Mouse (Mus musculus) stomach, postnatal 0 days (tissue): ENCODE results near the gene Pold2. TPM values are rescaled to one million over a fixed set of nuclear protein-coding genes. Genes with fewer than 3 reads are reported as not detected.

ENCODE experiments used
- ATAC-seq: fragments of 200-750 bp; cut with Nextera tagmentation; 2 replicates; pipeline ENCODE4 v1.8.0; 2017; ENCODE audit not compliant: low FRiP score, low TSS enrichment
- DNase-seq: peaks from one replicate; pipeline ENCODE4 v3.0.0-alpha.2; 2016; ENCODE audit warnings: low spot score
- H3K27ac ChIP-seq: fragments of 300-500 bp; sonication (generic); replicated peaks from 2 replicates; pipeline ENCODE4 v1.5.1; 2014; ENCODE audit warnings: mild to moderate bottlenecking, control low read depth
- H3K27me3 ChIP-seq: fragments of 300-500 bp; sonication (generic); 2 replicates; pipeline ENCODE4 v1.6.1; 2014; ENCODE audit warnings: low read length; ENCODE audit not compliant: control insufficient read depth, insufficient read depth
- H3K36me3 ChIP-seq: fragments of 300-500 bp; sonication (generic); 2 replicates; pipeline ENCODE4 v1.6.1; 2014; ENCODE audit warnings: low read length, mixed read lengths; ENCODE audit not compliant: control insufficient read depth, insufficient read depth
- H3K4me1 ChIP-seq: fragments of 300-500 bp; sonication (generic); replicated peaks from 2 replicates; pipeline ENCODE4 v1.6.1; 2014; ENCODE audit warnings: antibody characterized with exemption; ENCODE audit not compliant: control insufficient read depth, insufficient read depth
- H3K4me2 ChIP-seq: fragments of 300-500 bp; sonication (generic); replicated peaks from 2 replicates; pipeline ENCODE4 v1.6.1; 2014; ENCODE audit warnings: low read depth, mild to moderate bottlenecking, control low read depth, moderate library complexity
- H3K4me3 ChIP-seq: fragments of 300-500 bp; sonication (generic); 2 replicates; pipeline ENCODE4 v1.5.1; 2014; ENCODE audit warnings: low read depth, low read length, control low read depth
- H3K9ac ChIP-seq: fragments of 300-500 bp; sonication (generic); 2 replicates; pipeline ENCODE4 v1.6.1; 2014; ENCODE audit warnings: mild to moderate bottlenecking, low read length, control low read depth, mixed read lengths
- H3K9me3 ChIP-seq: fragments of 300-500 bp; sonication (generic); 2 replicates; pipeline ENCODE4 v1.6.1; 2016; ENCODE audit warnings: low read length; ENCODE audit not compliant: control insufficient read depth
- CTCF ChIP-seq: IDR thresholded peaks from 2 replicates; pipeline ENCODE4 v1.5.1; 2016; ENCODE audit warnings: antibody characterized with exemption, low read depth, mild to moderate bottlenecking, moderate library complexity
- EP300 ChIP-seq: optimal IDR thresholded peaks from 2 replicates; pipeline ENCODE3; 2016; ENCODE audit warnings: antibody characterized with exemption
- WGBS: fragments of 180-500 bp; shearing (Covaris S2); extraction: QIAGEN DNeasy Blood & Tissue Kit; methylation state at CpG from one replicate; pipeline ENCODE4 v1.1.7; 2014; 5-methylcytosine and 5-hydroxymethylcytosine counted together
- polyA plus RNA-seq: library from polyadenylated mRNA; unstranded; fragments of >200 nt; fragmentation: Nextera tagmentation; extraction: Ambion mirVana; gene quantifications from 2 replicates; pipeline ENCODE4 v1.2.1, GENCODE M21; 2015

Pold2 gene
- polyA plus RNA-seq, 1 experiment from 2014 or later = 51.1 TPM

DNA sequence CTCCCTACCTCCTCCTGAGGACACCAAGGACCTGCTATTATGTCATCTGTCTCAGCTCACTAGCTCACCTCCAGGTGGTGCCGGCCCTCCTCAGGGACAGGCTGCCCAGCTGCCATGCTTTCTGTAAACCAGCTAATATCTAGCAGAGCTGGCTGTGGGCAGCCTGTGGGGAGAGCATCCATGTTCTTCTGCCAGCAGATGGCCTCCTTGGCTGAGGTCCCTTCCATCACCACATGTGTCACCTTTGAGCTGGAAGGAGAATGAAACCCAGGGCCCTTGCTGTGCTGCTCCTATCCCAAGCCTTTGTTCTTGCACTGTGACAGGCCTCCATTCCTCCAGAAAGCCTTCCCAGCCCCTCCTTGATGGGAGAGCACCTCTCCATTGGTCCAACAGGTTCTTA, 42.0 kb downstream of the Pold2 start:
- Histone ChIP-seq H3K4me1 (no peaks in the 10 kb centered on the region), H3K27me3 (no peaks in the 10 kb centered on the region), H3K9me3 (no peaks in the 10 kb centered on the region), H3K4me2 (no peak overlapping the region), H3K27ac (no peak overlapping the region), H3K9ac (no peak overlapping the region), H3K36me3 (peaks cover 13% of the 10 kb centered on the region), H3K4me3 (no peak overlapping the region)
- ATAC-seq (peak; percentile 6; the same call in 1 of the 2 replicates), DNase-seq (no peak)
- TF ChIP-seq EP300 (no peak), CTCF (peak; percentile 55)
- WGBS = 50% methylated on average over 1 of the region's 1 CpGs

GRCm38 (mm10) chr11:5835057-5835456, 43.0 kb downstream of the Pold2 start:
- WGBS = 81% methylated on average over 7 of the region's 7 CpGs

DNA sequence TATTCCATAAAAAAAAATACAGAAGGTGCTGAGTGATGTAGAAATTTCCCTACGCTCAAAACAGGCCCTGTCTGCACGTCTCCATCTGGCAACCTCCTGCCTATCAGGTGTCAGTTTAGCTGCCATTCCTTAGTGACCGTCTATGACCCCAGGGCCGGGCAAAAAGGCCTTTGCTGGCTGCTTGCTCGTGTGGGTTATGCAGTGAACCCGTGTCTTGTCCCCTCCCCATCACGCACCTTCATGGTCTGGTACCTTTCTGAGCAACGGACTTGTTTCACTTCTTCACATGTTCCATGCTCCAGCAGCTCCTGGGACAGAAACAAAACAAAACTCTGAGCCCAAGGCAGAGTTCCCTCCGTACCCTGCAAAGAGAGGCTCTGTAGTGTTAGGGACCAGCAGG, 43.6 kb downstream of the Pold2 start:
- 90% methylated on average over 9 of the region's 9 CpGs for WGBS
- TF ChIP-seq EP300 (no peak), CTCF (no peak)

More at GRCm38 (mm10) chr11:5835057-5835456, 43.0 kb downstream of the Pold2 start:
- no peak for TF ChIP-seq EP300
- TF ChIP-seq CTCF = no peak
- Histone ChIP-seq H3K27ac (no peak overlapping the region), H3K4me3 (no peak overlapping the region), H3K9me3 (no peaks in the 10 kb centered on the region), H3K4me2 (no peak overlapping the region), H3K4me1 (no peaks in the 10 kb centered on the region), H3K27me3 (no peaks in the 10 kb centered on the region), H3K9ac (no peak overlapping the region), H3K36me3 (peaks cover 13% of the 10 kb centered on the region)
- ATAC-seq (no peak), DNase-seq (no peak)

DNA sequence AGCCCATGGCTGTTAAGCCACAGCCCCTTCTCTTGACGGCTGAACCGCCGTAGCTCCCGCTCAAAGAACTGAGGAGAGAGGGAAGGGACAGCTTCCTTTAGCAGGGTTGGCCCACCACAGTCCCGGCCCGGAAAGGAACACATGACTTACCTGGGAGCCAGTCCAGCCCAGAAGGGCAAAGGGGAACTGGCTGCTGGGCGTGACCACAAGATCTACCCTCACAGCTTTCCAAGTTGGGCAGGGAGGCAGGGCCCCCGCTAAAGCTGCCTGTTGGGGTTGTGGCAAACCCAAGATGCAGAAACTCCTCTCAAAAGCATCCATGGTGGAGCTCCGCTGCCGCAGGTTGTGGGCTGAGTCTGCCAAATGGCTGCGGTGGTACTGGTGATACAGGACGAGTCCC, 48.8 kb downstream of the Pold2 start:
- 90% methylated on average over 12 of the region's 12 CpGs for WGBS

More for the DNA sequence above, 43.6 kb downstream of the Pold2 start:
- no peak overlapping the region for H3K4me2 ChIP-seq
- no peaks in the 10 kb centered on the region for H3K27me3 ChIP-seq
- H3K27ac ChIP-seq = no peak overlapping the region
- DNase-seq = no peak
- H3K4me3 ChIP-seq = no peak overlapping the region
- ATAC-seq = no peak
- H3K4me1 ChIP-seq = no peaks in the 10 kb centered on the region
- no peaks in the 10 kb centered on the region for H3K9me3 ChIP-seq
- no peak overlapping the region for H3K9ac ChIP-seq
- H3K36me3 ChIP-seq = peaks cover 16% of the 10 kb centered on the region

GRCm38 (mm10) chr11:5828509-5829191, 49.4 kb downstream of the Pold2 start:
- Histone ChIP-seq H3K27ac (no peak overlapping the region), H3K4me3 (no peak overlapping the region), H3K27me3 (no peaks in the 10 kb centered on the region), H3K4me1 (no peaks in the 10 kb centered on the region), H3K9ac (no peak overlapping the region), H3K4me2 (no peak overlapping the region), H3K9me3 (no peaks in the 10 kb centered on the region), H3K36me3 (peaks cover 22% of the 10 kb centered on the region)
- DNase-seq (no peak), ATAC-seq (no peak)
- 79% methylated on average over 11 of the region's 11 CpGs for WGBS
- TF ChIP-seq CTCF (no peak), EP300 (no peak)

More for the DNA sequence above, 48.8 kb downstream of the Pold2 start:
- no peak overlapping the region for H3K4me3 ChIP-seq
- H3K36me3 ChIP-seq = peaks cover 22% of the 10 kb centered on the region
- H3K27me3 ChIP-seq = no peaks in the 10 kb centered on the region
- H3K9me3 ChIP-seq = no peaks in the 10 kb centered on the region
- TF ChIP-seq CTCF = no peak
- TF ChIP-seq EP300 = no peak
- H3K27ac ChIP-seq = no peak overlapping the region
- no peak for ATAC-seq
- H3K4me2 ChIP-seq = no peak overlapping the region
- no peaks in the 10 kb centered on the region for H3K4me1 ChIP-seq
- no peak for DNase-seq
- no peak overlapping the region for H3K9ac ChIP-seq

GRCm38 (mm10) chr11:5827931-5828330, 50.2 kb downstream of the Pold2 start:
- H3K4me3 ChIP-seq = no peak overlapping the region
- no peak overlapping the region for H3K4me2 ChIP-seq
- peaks cover 22% of the 10 kb centered on the region for H3K36me3 ChIP-seq
- H3K9ac ChIP-seq = no peak overlapping the region
- TF ChIP-seq EP300 (no peak), CTCF (no peak)
- ATAC-seq = no peak
- H3K9me3 ChIP-seq = no peaks in the 10 kb centered on the region
- DNase-seq = no peak
- no peak overlapping the region for H3K27ac ChIP-seq
- no peaks in the 10 kb centered on the region for H3K27me3 ChIP-seq
- 89% methylated on average over 5 of the region's 5 CpGs for WGBS
- H3K4me1 ChIP-seq = no peaks in the 10 kb centered on the region
